Mouse (Mus musculus): ENCODE results near the gene Psme3.

The Psme3 gene

DNA sequence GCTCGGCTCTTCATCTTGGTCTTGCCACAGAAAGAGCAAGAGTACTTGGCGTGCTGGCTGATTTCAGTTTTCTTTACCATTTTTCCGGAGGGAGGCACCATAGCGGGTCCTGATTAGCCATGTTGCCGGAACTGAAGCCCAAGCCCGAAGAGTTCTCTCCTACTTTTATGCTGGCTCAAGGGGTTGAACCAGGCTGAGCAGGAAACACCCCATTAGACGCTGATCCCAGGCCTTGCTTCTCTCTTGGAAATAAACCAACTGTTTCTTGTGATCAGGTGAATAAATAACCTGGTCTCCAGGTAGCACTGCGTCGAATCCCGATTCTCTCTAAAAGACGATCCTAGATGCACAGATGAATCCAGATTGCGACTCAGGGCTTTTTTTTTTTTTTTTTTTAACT lies 37.4 kb downstream of the Psme3 start:
- DNase-seq (ENCODE audit: low spot score): no peak

DNA sequence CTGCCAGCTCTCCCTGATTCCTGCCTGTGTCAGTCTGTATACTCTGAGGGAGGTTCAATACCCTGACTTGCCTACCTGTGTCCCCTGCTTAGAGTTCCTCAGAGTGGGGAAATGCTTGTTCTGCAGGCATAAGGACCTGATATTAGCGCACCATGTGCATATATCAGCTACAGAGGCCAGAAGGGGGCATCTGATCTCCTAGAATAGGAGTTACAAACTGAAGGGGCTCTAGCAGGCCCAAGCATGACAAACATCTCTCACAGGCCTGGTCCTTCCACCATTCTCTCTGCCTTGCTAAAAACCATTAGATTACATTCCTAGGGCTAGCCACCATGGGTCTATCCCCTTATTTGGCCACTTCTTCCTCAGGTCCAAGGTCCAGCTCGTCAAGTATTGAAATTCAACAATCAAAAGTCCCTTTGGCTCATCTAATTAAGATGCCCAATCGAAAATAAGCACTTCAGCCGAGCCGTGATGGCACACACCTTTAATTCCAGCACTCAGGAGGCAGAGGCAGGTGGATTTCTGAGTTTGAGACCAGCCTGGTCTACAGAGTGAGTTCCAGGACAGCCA lies 38.5 kb downstream of the Psme3 start:
- no peak for DNase-seq (ENCODE audit: low spot score)

DNA sequence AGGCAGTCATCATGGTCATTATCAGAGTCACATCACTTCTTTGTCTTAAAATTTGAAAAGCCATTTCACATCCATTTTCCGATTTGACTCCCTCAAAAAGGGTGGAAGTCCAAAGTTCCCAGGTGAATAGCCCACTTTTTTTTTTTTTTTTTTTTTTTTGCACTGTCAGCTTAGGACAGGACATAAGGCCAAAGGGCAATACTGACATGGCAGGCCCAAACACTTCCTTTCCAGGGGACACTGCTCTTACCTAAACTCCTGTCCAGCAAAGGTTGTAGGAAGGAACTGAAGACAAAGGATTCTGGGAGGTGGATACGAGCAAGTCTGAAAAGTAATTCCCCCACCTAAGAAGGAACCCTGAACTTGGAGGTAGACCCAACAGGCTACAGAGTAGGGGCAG lies 39.9 kb downstream of the Psme3 start:
- DNase-seq (ENCODE audit: low spot score): no peak

DNA sequence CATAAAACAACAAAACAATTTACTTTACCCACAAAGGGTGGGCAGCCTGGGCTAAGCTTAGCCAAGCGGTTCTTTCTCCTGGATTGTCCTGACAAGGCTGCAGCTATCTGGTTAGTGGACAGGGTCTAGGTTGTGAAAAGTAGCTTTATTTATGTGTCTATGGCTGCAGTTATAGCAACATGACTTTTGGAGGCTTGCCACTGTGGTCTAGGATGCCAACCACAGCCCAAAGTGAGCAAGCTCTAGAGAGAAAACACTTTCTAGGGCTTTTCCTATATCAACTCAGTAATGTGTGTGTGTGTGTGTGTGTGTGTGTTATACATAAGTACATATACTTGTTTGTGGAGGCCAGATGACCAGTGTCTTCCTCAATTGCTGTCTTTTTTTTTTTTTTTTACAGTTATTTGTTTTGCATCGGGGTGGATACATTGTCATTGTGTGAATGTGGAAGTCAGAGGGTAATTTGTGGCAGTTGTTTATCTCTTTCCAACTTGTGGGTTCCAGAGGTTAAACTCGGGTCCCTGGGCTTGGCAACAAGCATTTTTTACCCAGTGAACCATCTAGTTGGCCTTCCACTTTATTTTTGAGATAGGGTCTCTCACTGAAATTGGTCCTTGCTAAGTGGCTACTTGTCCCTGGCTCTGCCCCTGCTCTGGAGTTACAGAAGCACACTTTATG lies 41.6 kb downstream of the Psme3 start:
- DNase-seq (ENCODE audit: low spot score): no peak

DNA sequence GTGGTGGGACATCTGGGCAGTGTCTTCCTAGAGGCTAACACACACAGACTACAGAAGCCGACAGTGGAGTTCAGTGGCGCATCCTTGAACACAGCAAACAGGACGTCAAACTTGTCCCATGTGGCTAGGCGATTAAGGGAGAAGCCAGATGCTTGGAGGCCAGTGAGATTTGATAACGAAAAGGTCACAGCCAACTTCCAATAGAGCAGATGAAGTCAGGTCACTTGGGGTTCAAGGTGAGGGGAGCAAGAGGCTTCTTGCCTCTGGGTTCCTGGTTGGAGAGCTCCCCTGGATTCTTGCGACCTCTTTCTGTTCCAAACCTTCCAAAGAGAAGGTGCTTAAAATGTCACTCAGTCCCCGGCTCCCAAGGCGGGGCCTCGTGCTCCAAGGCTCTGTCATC lies 43.8 kb downstream of the Psme3 start:
- no peak for DNase-seq (ENCODE audit: low spot score)

DNA sequence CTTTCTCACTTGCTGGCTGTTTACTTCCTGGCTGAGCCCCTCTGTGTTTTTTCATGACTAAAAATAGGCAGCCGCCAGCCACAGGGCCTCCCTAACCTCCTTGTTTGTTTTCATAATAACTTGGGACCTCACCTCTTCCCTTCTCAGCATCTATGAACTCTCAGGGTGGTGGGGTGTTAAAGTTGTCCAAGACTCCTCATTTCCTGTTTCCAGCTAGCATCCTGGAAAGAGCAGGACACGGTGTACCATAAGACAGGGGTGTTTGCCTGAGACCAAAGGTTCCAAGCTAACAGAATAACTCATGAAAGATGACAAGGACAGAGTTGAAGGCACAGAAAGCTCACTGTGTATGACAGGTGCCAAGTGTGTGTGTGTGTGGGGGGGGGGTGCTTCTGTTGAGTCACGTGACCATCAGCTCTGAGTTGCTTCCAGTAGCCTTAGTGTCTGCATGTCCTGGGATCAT lies 44.7 kb downstream of the Psme3 start:
- no peak for DNase-seq (ENCODE audit: low spot score)

DNA sequence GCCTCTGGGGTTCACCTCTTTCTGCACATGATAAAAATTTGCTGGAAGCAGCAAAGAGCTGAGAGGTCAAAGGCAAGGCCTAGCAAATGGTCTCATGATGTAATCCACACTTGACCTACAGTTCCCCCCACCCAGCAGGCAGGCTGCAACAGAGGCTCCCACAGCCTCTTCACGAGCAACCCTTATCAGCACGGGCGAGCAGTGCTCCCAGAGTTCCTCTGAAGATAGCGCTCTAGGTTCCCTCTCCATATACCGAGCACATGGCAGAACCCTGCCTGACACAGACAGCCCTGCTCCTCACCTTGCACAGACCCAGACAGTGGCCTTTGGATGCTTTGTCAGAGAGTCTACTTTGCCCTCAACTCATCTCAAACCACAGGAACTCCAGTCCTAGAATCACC lies 48.5 kb downstream of the Psme3 start:
- DNase-seq (ENCODE audit: low spot score): no peak

DNA sequence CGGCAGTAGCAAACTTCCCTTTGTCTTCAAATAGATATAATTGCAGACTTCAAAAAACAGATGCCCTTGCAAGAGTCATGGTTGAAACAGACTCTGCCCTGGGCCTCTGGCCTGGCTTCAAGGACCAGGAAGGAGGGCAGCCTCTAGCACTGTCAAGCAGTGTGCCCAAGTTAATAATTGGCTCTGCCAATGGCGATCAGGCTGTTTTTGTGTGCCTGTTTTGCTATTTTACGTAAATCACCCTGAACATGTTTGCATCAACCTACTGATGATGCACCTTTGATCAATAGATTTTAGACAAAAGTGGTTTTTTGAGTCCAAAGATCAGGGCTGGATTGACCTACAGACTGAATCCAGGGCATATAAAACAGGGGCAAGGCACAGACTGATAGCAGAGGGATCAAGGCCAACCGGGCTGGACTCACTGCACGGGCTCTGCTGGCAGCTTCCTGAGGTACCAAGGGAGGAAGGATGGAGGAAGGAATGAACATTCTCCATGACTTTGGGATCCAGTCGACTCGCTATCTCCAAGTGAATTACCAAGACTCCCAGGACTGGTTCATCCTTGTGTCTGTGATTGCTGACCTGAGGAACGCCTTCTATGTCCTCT lies 51.4 kb downstream of the Psme3 start, which contains the start of gene G6pc:
Gene G6pc, plus strand, starts transcription at position 236 of the 610 bp plus-strand sequence.
- no peak for DNase-seq (ENCODE audit: low spot score)

DNA sequence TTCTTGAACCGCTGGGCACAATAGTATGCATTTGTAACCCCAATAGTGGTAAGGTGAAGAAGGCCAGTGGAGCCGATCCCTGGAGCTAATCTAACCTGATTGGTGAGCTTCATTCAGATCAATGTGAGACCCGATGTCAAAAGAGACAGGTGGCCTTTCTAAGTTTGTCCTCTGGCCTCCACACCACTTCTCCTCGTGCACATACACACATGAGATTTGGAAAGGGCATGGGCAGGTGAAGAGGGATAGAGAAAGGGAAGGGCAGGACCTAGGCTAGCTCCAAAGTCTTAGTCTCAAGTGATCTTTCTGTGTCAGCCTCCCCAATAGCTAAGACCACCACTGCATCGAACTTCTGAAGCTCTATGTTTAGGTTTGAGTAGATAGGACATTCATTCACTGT lies 54.1 kb downstream of the Psme3 start:
- DNase-seq (ENCODE audit: low spot score): no peak

Data from testis, postnatal 14 days (tissue).